Mouse (Mus musculus) cortical plate, adult 2 months (tissue): Measurements from ENCODE around the gene Caskin1.

ENCODE experiments used
- CTCF ChIP-seq: fragments of 200-500 bp; IDR thresholded peaks from 2 replicates; pipeline ENCODE4 v1.5.1; 2011; ENCODE audit warnings: mild to moderate bottlenecking, control low read depth, low read length; ENCODE audit not compliant: insufficient read depth; ENCODE audit errors: extremely low read depth
- POLR2A ChIP-seq: fragments of 200-500 bp; IDR thresholded peaks from 2 replicates; pipeline ENCODE4 v1.6.1; 2011; ENCODE audit warnings: mild to moderate bottlenecking, low read length, control low read depth; ENCODE audit not compliant: insufficient read depth; ENCODE audit errors: extremely low read depth

DNA sequence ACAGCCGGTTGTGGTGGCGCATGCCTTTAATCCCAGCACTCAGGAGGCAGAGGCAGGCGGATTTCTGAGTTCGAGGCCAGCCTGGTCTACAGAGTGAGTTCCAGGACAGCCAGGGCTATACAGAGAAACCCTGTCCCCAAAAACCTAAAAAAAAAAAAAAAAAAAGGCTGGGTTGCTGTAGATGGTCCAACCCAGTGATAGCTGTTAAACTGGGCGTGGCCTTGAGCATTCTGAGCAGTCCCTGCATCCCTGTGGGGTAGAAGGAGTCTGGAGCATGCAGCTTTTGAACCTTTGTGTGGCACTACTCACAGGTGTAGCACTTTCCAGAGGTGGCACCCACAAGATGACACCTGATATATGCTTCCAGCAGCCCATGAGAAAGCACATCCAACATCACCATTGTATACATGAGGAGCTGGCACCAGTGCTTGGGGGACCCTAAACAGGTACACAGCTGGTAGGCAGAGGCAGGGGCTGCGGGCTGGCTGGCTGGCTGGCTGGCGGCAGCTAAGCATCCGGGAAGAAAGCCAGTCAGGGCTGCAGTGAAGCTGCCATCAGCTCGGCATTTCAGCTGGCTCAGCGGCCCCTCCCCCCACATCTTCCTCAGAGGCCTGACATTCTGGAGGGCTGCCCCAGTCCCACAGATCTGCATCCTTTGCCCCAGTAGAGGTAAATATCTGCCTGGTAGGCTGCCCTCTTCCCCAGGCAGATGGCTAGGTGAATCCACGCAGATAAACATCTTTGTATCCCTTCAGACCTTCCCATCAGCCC is 3.1 kb upstream of the Caskin1 start:
- TF ChIP-seq CTCF (no peak), POLR2A (no peak)
